Mouse (Mus musculus) cortical plate, adult 2 months (tissue): Measurements from ENCODE around the gene Nfasc.

Experiments
- CTCF ChIP-seq: fragments of 200-500 bp; IDR thresholded peaks from 2 replicates; pipeline ENCODE4 v1.5.1; 2011; ENCODE audit warnings: mild to moderate bottlenecking, control low read depth, low read length; ENCODE audit not compliant: insufficient read depth; ENCODE audit errors: extremely low read depth
- POLR2A ChIP-seq: fragments of 200-500 bp; IDR thresholded peaks from 2 replicates; pipeline ENCODE4 v1.6.1; 2011; ENCODE audit warnings: mild to moderate bottlenecking, low read length, control low read depth; ENCODE audit not compliant: insufficient read depth; ENCODE audit errors: extremely low read depth

DNA sequence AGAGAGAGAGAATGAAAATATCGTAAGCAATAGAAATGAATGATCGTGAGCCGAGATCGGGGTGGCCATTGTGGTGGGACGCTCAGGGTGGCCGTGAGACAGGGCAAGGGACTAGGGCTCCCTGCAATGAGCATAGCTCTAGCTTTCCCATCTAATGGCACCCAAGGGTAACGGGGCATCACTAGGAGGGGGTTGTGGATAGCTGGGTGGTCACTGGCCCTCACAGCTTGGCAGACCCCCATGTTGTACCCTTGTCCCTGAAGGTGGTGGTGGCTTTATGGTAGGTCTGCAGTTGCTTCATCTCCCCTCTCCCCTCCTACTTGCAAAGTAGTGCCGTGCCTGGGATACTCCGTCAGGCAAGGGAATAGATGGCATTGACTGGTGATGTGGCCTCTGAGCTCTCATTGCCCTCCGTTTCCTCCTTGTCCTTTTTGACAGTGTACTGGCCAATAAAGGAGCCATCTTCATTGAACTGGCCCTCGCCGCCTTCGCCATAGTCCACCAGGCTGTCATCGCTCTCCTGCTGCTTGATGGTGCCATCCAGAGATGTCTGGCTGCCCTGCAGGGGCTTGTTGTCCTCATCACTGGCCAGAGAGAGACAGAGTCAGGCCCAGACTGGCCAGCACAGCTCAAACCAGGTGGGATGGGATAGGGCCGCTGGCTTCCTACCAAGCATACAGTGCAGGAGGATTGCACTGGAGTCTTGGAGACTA, 171.4 kb downstream of the Nfasc start:
- TF ChIP-seq POLR2A: no peak
- TF ChIP-seq CTCF: no peak
